Mouse (Mus musculus) spleen, postnatal 14 days (tissue): ENCODE results near the gene Sec14l3.
"Not testable (repeated sequence)": the region's sequence is repeated elsewhere in the genome, so short reads cannot be mapped to it uniquely, and the experiment has no call there.

ENCODE experiments used
- DNase-seq, 2 experiments: peaks; one replicate each; pipeline ENCODE4 v3.0.0; 2021 to 2022; ENCODE audit warnings: low spot score in 2 of 2

Gene Sec14l3

GRCm38 (mm10) chr11:4101851-4102250 lies 37.2 kb downstream of the Sec14l3 start:
- DNase-seq: no peak

GRCm38 (mm10) chr11:4103522-4103921 lies 38.9 kb downstream of the Sec14l3 start:
- no peak for DNase-seq

- DNase-seq: no peak
Observed at GRCm38 (mm10) chr11:4104989-4105388, 40.3 kb downstream of the Sec14l3 start.

GRCm38 (mm10) chr11:4105444-4105843 lies 40.8 kb downstream of the Sec14l3 start:
- no peak for DNase-seq

- DNase-seq: not testable (repeated sequence)
Observed at GRCm38 (mm10) chr11:4107901-4108300, 43.3 kb downstream of the Sec14l3 start.

- DNase-seq: no peak
Observed at GRCm38 (mm10) chr11:4108691-4109090, 44.0 kb downstream of the Sec14l3 start.

- DNase-seq: no peak
Observed at GRCm38 (mm10) chr11:4112033-4112432, 47.4 kb downstream of the Sec14l3 start.

- no peak for DNase-seq
Observed at GRCm38 (mm10) chr11:4112861-4113260, 48.2 kb downstream of the Sec14l3 start.

GRCm38 (mm10) chr11:4113496-4113895 lies 48.9 kb downstream of the Sec14l3 start:
- no peak for DNase-seq

GRCm38 (mm10) chr11:4113970-4114369 lies 49.3 kb downstream of the Sec14l3 start:
- DNase-seq: no peak

GRCm38 (mm10) chr11:4114541-4114940 lies 49.9 kb downstream of the Sec14l3 start:
- DNase-seq: not testable (repeated sequence)

GRCm38 (mm10) chr11:4115407-4115806 lies 50.8 kb downstream of the Sec14l3 start:
- no peak for DNase-seq

- no peak for DNase-seq
Observed at GRCm38 (mm10) chr11:4116458-4117141, 52.0 kb downstream of the Sec14l3 start.

GRCm38 (mm10) chr11:4117372-4118071 lies 52.9 kb downstream of the Sec14l3 start:
- no peak for DNase-seq

GRCm38 (mm10) chr11:4118081-4118921 lies 53.7 kb downstream of the Sec14l3 start:
- DNase-seq: peak; percentile 57 to 62

GRCm38 (mm10) chr11:4119635-4120034 lies 55.0 kb downstream of the Sec14l3 start:
- DNase-seq: no peak

GRCm38 (mm10) chr11:4121691-4122090 lies 57.0 kb downstream of the Sec14l3 start:
- DNase-seq: no peak

- DNase-seq: no peak
Observed at GRCm38 (mm10) chr11:4122226-4122625, 57.6 kb downstream of the Sec14l3 start.

GRCm38 (mm10) chr11:4122742-4123579 lies 58.3 kb downstream of the Sec14l3 start, which contains the start of gene Sec14l2:
Gene Sec14l2 (minus strand): TSS chr11:4123415.
- no peak for DNase-seq

- DNase-seq: peak in 1 of 2 experiments; percentile 50
Observed at GRCm38 (mm10) chr11:4123922-4124321, 59.3 kb downstream of the Sec14l3 start.

GRCm38 (mm10) chr11:4127059-4127458 lies 62.4 kb downstream of the Sec14l3 start:
- DNase-seq: no peak
